Mouse (Mus musculus) urinary bladder, postnatal 25 days (tissue): ENCODE measurements around the gene Usp6nl.

ENCODE experiments used
- DNase-seq: peaks from one replicate; pipeline ENCODE4 v3.0.0; 2022; ENCODE audit warnings: low spot score

Usp6nl gene

GRCm38 (mm10) chr2:6376071-6376470 lies 53.6 kb downstream of the Usp6nl start:
- DNase-seq: no peak

DNA sequence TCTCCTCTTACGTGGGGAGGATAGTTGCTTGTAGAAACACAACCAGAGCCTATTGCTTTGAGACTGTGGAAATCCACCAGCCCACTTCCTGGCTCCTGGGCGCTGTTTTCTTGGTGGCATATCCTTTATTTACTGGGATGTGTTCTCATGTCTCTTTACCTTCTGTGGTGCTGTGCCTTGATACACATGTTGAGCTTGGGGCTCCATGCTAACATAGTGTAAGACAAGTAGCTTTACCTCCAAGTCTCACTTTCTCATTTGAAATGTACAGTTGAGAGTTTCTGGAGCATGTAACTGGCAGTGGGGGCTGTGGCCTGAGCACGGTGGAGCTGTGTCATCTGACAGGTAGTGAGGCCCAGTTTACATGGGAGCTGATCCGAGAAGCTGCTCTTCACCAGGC lies 54.5 kb downstream of the Usp6nl start:
- DNase-seq: no peak

- no peak for DNase-seq
Measured at GRCm38 (mm10) chr2:6378590-6379205, 56.2 kb downstream of the Usp6nl start.

DNA sequence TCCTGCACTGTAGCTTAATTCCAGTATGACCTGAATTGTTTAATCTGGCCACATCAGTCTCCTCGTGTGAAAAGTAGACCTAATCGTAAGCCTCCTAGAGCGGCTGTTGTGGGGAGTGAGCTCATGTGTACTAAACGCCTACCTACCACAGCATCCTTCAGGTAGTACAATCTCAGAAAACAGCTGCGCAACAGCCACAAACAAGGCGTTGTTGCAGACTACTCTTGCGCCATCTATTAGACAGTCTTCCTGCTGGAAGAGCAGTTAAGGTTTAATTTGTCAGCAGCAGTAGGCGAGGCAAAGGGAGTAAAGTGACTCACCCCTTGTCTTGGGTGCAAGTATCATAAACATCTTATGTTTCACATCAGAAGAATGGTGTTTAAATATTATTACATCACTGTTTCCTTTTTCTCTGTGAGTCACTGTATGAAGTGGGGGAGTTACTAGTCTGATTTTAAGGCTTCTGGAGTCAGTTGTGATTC lies 57.3 kb downstream of the Usp6nl start:
- DNase-seq: no peak

- DNase-seq: no peak
Measured at GRCm38 (mm10) chr2:6380401-6380800, 57.9 kb downstream of the Usp6nl start.

DNA sequence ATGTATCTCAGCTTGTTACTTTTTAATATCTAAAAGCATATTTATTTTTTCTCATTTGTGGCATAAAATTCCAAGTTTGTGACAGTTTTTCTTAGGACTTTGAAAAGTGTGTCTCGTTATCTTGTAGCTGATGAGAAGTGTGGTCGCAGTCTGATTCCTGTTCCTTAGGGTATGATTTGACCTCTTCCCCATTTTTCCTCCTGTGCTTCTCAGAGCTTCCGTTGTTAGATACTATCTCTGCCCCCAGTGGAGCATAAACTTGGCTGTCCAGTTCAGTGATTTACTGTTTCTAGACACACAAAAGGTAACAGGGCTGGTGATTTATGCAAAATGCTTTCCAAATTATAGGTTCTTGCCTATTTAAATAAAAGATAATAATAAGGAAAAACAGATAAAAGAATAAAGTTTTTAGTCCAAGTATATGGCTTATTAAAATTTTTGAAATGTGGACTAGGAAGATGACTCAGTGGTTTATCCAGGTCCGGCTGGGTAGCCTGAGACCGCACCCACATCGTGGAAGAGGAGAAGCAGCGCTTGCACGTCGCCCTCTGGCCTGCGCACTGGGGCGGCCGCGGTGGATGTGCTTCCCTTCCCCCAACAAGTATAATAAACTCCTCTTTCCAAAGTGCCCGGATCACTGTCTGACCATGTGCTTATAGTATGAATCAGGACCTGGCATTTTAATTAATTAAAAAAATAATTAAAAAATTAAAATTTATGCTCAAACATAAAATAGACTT lies 62.1 kb downstream of the Usp6nl start:
- no peak for DNase-seq

GRCm38 (mm10) chr2:6389162-6389561 lies 66.7 kb downstream of the Usp6nl start:
- no peak for DNase-seq

DNA sequence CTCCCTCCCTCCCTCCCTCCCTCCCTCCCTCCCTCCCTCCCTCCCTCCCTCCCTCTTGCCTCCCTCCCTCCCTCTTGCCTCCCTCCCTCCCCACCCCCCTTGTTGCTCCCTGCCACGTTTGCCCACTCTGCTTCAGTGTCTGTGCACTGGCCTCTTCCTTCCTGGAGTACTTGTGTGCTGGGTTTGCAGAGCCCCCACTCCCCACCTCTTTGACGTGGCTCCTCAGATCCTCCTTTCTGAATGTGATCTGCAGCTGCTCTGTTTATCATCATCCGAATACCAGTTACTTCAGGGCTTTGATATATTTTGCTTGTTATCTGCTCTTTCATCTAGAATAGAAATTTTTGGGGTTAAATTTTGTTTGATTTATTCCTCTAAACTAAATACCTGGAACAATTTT lies 68.8 kb downstream of the Usp6nl start:
- no peak for DNase-seq

DNA sequence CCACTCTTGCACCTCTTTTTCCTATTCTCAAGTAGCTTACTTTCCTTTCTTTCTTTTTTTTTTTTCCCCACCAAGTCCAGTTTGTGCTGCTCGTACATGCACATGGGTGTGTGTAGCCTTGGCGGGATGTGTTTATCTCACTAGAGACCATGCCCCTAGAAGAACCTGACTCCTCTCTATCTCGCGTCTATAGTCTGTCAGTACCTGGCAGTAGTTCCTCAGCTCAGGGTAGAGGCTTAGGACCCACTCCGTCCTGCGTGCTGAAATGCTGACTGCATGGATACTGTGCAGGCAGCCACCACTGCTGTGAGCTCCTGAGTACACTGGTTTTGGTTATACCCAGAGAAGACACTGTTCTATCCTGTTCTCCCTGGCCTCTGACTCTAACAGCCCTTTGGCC lies 69.5 kb downstream of the Usp6nl start:
- DNase-seq: no peak

GRCm38 (mm10) chr2:6395851-6396625 lies 73.6 kb downstream of the Usp6nl start:
- no peak for DNase-seq

- DNase-seq: no peak
Measured at GRCm38 (mm10) chr2:6396626-6397146, 74.2 kb downstream of the Usp6nl start.

DNA sequence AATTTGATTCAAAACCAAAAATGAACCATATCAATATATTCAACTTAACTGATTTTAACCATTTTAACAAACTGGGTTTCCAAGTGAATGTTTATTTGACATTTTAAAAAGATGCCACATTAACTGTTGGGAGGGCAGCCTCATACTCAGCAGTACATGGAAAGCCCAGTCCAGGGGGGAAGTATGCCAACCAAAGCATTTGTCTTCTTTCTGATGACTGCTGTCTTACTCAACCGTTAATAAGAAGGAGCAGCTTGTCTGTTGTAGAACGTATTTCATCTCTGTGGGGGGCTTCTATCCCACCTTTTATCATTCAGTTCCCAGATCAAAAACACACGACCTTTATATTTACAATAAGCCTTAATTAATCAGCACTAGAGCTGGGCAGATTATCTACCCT lies 74.7 kb downstream of the Usp6nl start:
- DNase-seq: no peak

DNA sequence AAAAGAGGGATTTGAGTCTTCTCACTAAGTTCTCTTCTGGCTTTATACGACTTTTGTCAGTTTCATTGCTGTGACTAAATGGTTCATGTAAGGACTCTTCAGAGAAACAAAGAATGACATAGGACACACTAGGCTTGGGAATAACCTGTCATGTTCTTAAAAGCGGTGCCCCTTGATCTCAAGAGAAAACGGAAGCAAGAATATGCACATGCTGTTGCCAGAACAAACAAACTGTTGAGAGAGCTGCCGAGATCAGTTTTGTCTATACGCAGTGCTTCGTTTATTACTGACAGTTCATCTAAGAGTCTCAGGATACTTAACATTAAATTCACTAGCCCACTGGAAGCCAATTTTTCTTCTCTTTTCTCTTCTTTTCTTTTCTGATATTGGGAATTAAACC lies 76.4 kb downstream of the Usp6nl start:
- DNase-seq: no peak

DNA sequence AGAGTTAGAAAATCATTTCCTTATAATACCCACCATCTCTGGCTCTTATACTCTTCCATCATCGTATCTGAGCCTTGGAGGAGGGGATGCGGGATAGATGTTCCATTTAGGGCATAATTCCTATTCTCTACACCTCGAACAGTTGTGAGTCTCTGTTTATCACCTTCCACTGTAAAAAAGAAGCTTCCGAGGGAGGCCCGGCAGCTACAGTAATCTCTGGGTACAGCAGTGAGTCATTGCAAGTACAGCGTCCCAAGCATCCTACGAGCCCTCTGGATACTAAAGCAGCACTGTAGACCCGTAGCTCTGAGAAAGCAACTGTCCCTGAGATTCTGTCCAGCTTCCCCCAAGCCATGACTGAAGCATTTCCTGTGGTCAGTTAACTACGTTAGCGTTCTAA lies 78.6 kb downstream of the Usp6nl start:
- DNase-seq: no peak

- DNase-seq: no peak
Measured at GRCm38 (mm10) chr2:6403375-6403774, 80.9 kb downstream of the Usp6nl start.

GRCm38 (mm10) chr2:6403991-6404390 lies 81.5 kb downstream of the Usp6nl start:
- no peak for DNase-seq

DNA sequence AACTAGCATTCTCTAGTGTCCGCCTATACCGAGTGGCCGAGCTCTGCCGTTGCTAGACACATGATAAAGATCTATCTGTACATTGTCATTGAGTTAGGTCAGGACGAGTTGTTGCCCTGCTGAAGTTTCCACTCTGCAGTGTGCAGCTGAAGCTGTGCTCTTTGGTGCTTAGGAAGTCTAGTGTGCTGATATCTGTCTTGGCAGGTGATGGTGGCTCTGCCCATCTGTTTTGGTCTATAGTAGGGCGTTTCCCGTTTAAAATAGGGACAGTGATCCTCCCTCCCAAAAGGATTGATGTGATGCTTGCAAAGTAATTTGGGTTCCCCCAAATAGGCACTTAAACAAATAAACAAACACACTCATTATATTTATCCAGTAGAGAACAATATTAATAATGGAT lies 82.2 kb downstream of the Usp6nl start:
- DNase-seq: no peak

- DNase-seq: peak; percentile 61
Measured at GRCm38 (mm10) chr2:6405059-6406033, 82.9 kb downstream of the Usp6nl start.

- DNase-seq: no peak
Measured at GRCm38 (mm10) chr2:6407711-6408110, 85.2 kb downstream of the Usp6nl start.

GRCm38 (mm10) chr2:6412645-6413044 lies 90.2 kb downstream of the Usp6nl start:
- DNase-seq: no peak

DNA sequence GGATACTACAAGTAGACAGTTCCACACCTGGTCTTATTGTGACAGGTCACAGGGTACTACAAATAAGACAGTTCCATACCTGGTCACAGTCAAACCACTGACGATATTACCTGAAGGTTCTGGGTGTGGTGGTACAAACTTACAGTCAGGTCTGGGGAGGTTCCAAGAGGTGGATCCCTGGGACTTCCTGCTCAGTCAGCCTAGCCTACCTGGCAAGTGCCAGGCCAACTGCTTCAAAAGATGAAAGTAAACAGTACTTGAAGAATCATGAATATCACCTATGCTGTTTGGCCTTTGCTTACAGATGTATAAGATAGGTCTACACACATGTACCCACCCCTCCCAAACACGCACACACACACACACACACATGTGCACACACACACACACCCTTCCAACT lies 91.3 kb downstream of the Usp6nl start:
- DNase-seq: no peak

DNA sequence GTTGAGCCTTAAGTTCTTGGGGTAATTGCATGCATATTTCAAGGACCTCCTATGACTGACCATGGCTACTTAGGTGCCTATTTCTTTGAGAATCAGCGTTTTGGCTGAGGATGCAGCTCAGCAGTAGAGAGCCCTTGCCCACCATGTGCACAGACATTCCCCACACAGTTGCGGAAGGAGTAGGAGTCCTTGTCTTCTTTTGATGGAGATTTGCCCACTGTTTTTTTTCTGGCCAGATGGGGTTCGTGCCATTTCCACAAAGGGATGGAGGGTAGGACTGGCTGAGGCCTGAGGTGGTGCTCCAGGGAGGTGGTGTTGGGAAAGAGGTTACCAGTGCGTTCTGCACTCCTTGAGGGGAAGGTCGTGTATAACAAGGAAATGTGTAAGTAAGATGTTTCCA lies 91.9 kb downstream of the Usp6nl start:
- no peak for DNase-seq
